Mouse (Mus musculus): Measurements from ENCODE around the gene Wrnip1. TPM values are rescaled to one million over a fixed set of nuclear protein-coding genes. Genes with fewer than 3 reads are reported as not detected.
"Not testable (repeated sequence)": the region's sequence is repeated elsewhere in the genome, so short reads cannot be mapped to it uniquely, and the experiment has no call there.

Gene Wrnip1
- polyA plus RNA-seq, 1 experiment from 2014 or later = 15.7 TPM

- H3K9me3 ChIP-seq (ENCODE audit: control insufficient read depth, low read length) = no peaks in the 10 kb centered on the region
- H3K4me3 ChIP-seq (ENCODE audit: low read length) = no peak overlapping the region
- H3K27ac ChIP-seq (ENCODE audit: low read length) = no peak overlapping the region
- no peaks in the 10 kb centered on the region for H3K27me3 ChIP-seq (replicated peaks; ENCODE audit: control insufficient read depth, insufficient read depth, low read length)
- H3K4me1 ChIP-seq (ENCODE audit: control insufficient read depth, insufficient read depth, low read length) = peaks cover 26% of the 10 kb centered on the region
- 0 out of 2 replicates have a peak, but pooled peaks cover 2% of the 10 kb centered on the region for H3K36me3 ChIP-seq (ENCODE audit: control insufficient read depth, insufficient read depth, low read length)
- H3K9ac ChIP-seq (ENCODE audit: low read depth, low read length) = no peak overlapping the region
- WGBS = 75% methylated on average over 2 of the region's 2 CpGs
- no peak overlapping the region for H3K4me2 ChIP-seq (ENCODE audit: low read depth, low read length)
- ATAC-seq = no peak
Observed at GRCm38 (mm10) chr13:32853073-32853472, 51.2 kb downstream of the Wrnip1 start.

- no peak overlapping the region for H3K4me3 ChIP-seq (ENCODE audit: low read length)
- no peak for ATAC-seq
- 75% methylated on average over 3 of the region's 3 CpGs for WGBS
Observed at GRCm38 (mm10) chr13:32860821-32861220, 59.0 kb downstream of the Wrnip1 start.

GRCm38 (mm10) chr13:32863456-32863855 is 61.6 kb downstream of the Wrnip1 start:
- no peak for ATAC-seq
- H3K4me3 ChIP-seq (ENCODE audit: low read length) = no peak overlapping the region
- H3K9me3 ChIP-seq (ENCODE audit: control insufficient read depth, low read length) = no peaks in the 10 kb centered on the region
- no peak overlapping the region for H3K4me2 ChIP-seq (ENCODE audit: low read depth, low read length)
- H3K4me1 ChIP-seq (ENCODE audit: control insufficient read depth, insufficient read depth, low read length) = peaks cover 3% of the 10 kb centered on the region; the same call in 1 of the 2 replicates
- no peaks in the 10 kb centered on the region for H3K27me3 ChIP-seq (replicated peaks; ENCODE audit: control insufficient read depth, insufficient read depth, low read length)
- H3K36me3 ChIP-seq (ENCODE audit: control insufficient read depth, insufficient read depth, low read length) = no peaks in the 10 kb centered on the region
- no peak overlapping the region for H3K9ac ChIP-seq (ENCODE audit: low read depth, low read length)
- no peak overlapping the region for H3K27ac ChIP-seq (ENCODE audit: low read length)

More at GRCm38 (mm10) chr13:32860821-32861220, 59.0 kb downstream of the Wrnip1 start:
- H3K4me2 ChIP-seq (ENCODE audit: low read depth, low read length) = no peak overlapping the region
- H3K27me3 ChIP-seq (replicated peaks; ENCODE audit: control insufficient read depth, insufficient read depth, low read length) = no peaks in the 10 kb centered on the region
- no peaks in the 10 kb centered on the region for H3K9me3 ChIP-seq (ENCODE audit: control insufficient read depth, low read length)
- H3K4me1 ChIP-seq (ENCODE audit: control insufficient read depth, insufficient read depth, low read length) = peaks cover 3% of the 10 kb centered on the region; the same call in 1 of the 2 replicates
- no peak overlapping the region for H3K27ac ChIP-seq (ENCODE audit: low read length)
- no peaks in the 10 kb centered on the region for H3K36me3 ChIP-seq (ENCODE audit: control insufficient read depth, insufficient read depth, low read length)
- no peak overlapping the region for H3K9ac ChIP-seq (ENCODE audit: low read depth, low read length)

- ATAC-seq = not testable (repeated sequence)
- WGBS = 83% methylated on average over 3 of the region's 3 CpGs
Observed at GRCm38 (mm10) chr13:32864529-32864928, 62.7 kb downstream of the Wrnip1 start.

GRCm38 (mm10) chr13:32865591-32865990 is 63.8 kb downstream of the Wrnip1 start:
- H3K27me3 ChIP-seq (replicated peaks; ENCODE audit: control insufficient read depth, insufficient read depth, low read length) = no peaks in the 10 kb centered on the region
- no peak overlapping the region for H3K27ac ChIP-seq (ENCODE audit: low read length)
- no peak overlapping the region for H3K4me2 ChIP-seq (ENCODE audit: low read depth, low read length)
- H3K9me3 ChIP-seq (ENCODE audit: control insufficient read depth, low read length) = no peaks in the 10 kb centered on the region
- ATAC-seq = no peak
- H3K4me1 ChIP-seq (ENCODE audit: control insufficient read depth, insufficient read depth, low read length) = peaks cover 3% of the 10 kb centered on the region; the same call in 1 of the 2 replicates
- WGBS = 61% methylated on average over 2 of the region's 2 CpGs
- no peaks in the 10 kb centered on the region for H3K36me3 ChIP-seq (ENCODE audit: control insufficient read depth, insufficient read depth, low read length)
- no peak overlapping the region for H3K4me3 ChIP-seq (ENCODE audit: low read length)
- H3K9ac ChIP-seq (ENCODE audit: low read depth, low read length) = no peak overlapping the region

More at GRCm38 (mm10) chr13:32864529-32864928, 62.7 kb downstream of the Wrnip1 start:
- H3K4me3 ChIP-seq (ENCODE audit: low read length); H3K27me3 ChIP-seq (replicated peaks; ENCODE audit: control insufficient read depth, insufficient read depth, low read length); H3K9me3 ChIP-seq (ENCODE audit: control insufficient read depth, low read length); H3K27ac ChIP-seq (ENCODE audit: low read length); H3K36me3 ChIP-seq (ENCODE audit: control insufficient read depth, insufficient read depth, low read length); H3K4me1 ChIP-seq (ENCODE audit: control insufficient read depth, insufficient read depth, low read length); H3K9ac ChIP-seq (ENCODE audit: low read depth, low read length); H3K4me2 ChIP-seq (ENCODE audit: low read depth, low read length): not testable (repeated sequence)

GRCm38 (mm10) chr13:32866484-32866883 is 64.6 kb downstream of the Wrnip1 start:
- Histone ChIP-seq H3K27me3 (replicated peaks; ENCODE audit: control insufficient read depth, insufficient read depth, low read length) (no peaks in the 10 kb centered on the region), H3K9me3 (ENCODE audit: control insufficient read depth, low read length) (no peaks in the 10 kb centered on the region), H3K4me1 (ENCODE audit: control insufficient read depth, insufficient read depth, low read length) (peaks cover 3% of the 10 kb centered on the region; the same call in 1 of the 2 replicates), H3K36me3 (ENCODE audit: control insufficient read depth, insufficient read depth, low read length) (no peaks in the 10 kb centered on the region), H3K27ac (ENCODE audit: low read length) (no peak overlapping the region), H3K4me2 (ENCODE audit: low read depth, low read length) (no peak overlapping the region), H3K4me3 (ENCODE audit: low read length) (no peak overlapping the region), H3K9ac (ENCODE audit: low read depth, low read length) (no peak overlapping the region)
- 4% methylated on average over 9 of the region's 9 CpGs for WGBS
- ATAC-seq = peak; percentile 56

- Histone ChIP-seq H3K4me1 (ENCODE audit: control insufficient read depth, insufficient read depth, low read length) (peaks cover 3% of the 10 kb centered on the region; the same call in 1 of the 2 replicates), H3K9ac (ENCODE audit: low read depth, low read length) (no peak overlapping the region), H3K9me3 (ENCODE audit: control insufficient read depth, low read length) (no peaks in the 10 kb centered on the region), H3K27ac (ENCODE audit: low read length) (no peak overlapping the region), H3K4me2 (ENCODE audit: low read depth, low read length) (no peak overlapping the region), H3K36me3 (ENCODE audit: control insufficient read depth, insufficient read depth, low read length) (no peaks in the 10 kb centered on the region), H3K27me3 (replicated peaks; ENCODE audit: control insufficient read depth, insufficient read depth, low read length) (no peaks in the 10 kb centered on the region), H3K4me3 (ENCODE audit: low read length) (no peak overlapping the region)
- ATAC-seq = no peak
- WGBS = 69% methylated on average over 2 of the region's 2 CpGs
Observed at GRCm38 (mm10) chr13:32867030-32867429, 65.2 kb downstream of the Wrnip1 start.

GRCm38 (mm10) chr13:32868233-32868632 is 66.4 kb downstream of the Wrnip1 start:
- not testable (repeated sequence) for ATAC-seq; H3K4me3 ChIP-seq (ENCODE audit: low read length)
- WGBS = 79% methylated on average over 4 of the region's 4 CpGs

GRCm38 (mm10) chr13:32868843-32869242 is 67.0 kb downstream of the Wrnip1 start:
- no peak overlapping the region for H3K27ac ChIP-seq (ENCODE audit: low read length)
- no peaks in the 10 kb centered on the region for H3K27me3 ChIP-seq (replicated peaks; ENCODE audit: control insufficient read depth, insufficient read depth, low read length)
- no peak for ATAC-seq
- no peak overlapping the region for H3K4me2 ChIP-seq (ENCODE audit: low read depth, low read length)
- no peak overlapping the region for H3K9ac ChIP-seq (ENCODE audit: low read depth, low read length)
- no peaks in the 10 kb centered on the region for H3K9me3 ChIP-seq (ENCODE audit: control insufficient read depth, low read length)
- whole genome bisulfite sequencing = 64% methylated on average over 5 of the region's 5 CpGs
- H3K4me3 ChIP-seq (ENCODE audit: low read length) = no peak overlapping the region
- no peaks in the 10 kb centered on the region for H3K36me3 ChIP-seq (ENCODE audit: control insufficient read depth, insufficient read depth, low read length)
- H3K4me1 ChIP-seq (ENCODE audit: control insufficient read depth, insufficient read depth, low read length) = no peaks in the 10 kb centered on the region

More at GRCm38 (mm10) chr13:32868233-32868632, 66.4 kb downstream of the Wrnip1 start:
- H3K4me1 ChIP-seq (ENCODE audit: control insufficient read depth, insufficient read depth, low read length); H3K36me3 ChIP-seq (ENCODE audit: control insufficient read depth, insufficient read depth, low read length); H3K27ac ChIP-seq (ENCODE audit: low read length); H3K9ac ChIP-seq (ENCODE audit: low read depth, low read length); H3K9me3 ChIP-seq (ENCODE audit: control insufficient read depth, low read length); H3K27me3 ChIP-seq (replicated peaks; ENCODE audit: control insufficient read depth, insufficient read depth, low read length); H3K4me2 ChIP-seq (ENCODE audit: low read depth, low read length): not testable (repeated sequence)
